Mouse (Mus musculus): ENCODE measurements around the gene Fbxl14.
A peak's percentile ranks its signal among the peaks of the same experiment; 100 is the strongest.

Fbxl14 gene

GRCm38 (mm10) chr6:119499271-119499670 is 19.8 kb downstream of the Fbxl14 start:
- DNase-seq (ENCODE audit: low spot score): no peak

GRCm38 (mm10) chr6:119500086-119500485 is 20.6 kb downstream of the Fbxl14 start:
- DNase-seq (ENCODE audit: low spot score): no peak

- DNase-seq (ENCODE audit: low spot score): no peak
Observed at GRCm38 (mm10) chr6:119502031-119502430, 22.6 kb downstream of the Fbxl14 start.

GRCm38 (mm10) chr6:119504756-119505155 is 25.3 kb downstream of the Fbxl14 start:
- no peak for DNase-seq (ENCODE audit: low spot score)

- DNase-seq (ENCODE audit: low spot score): no peak
Observed at GRCm38 (mm10) chr6:119505525-119506225, 26.2 kb downstream of the Fbxl14 start.

- DNase-seq (ENCODE audit: low spot score): no peak
Observed at GRCm38 (mm10) chr6:119508221-119508620, 28.8 kb downstream of the Fbxl14 start.

GRCm38 (mm10) chr6:119508634-119509375 is 29.3 kb downstream of the Fbxl14 start:
- no peak for DNase-seq (ENCODE audit: low spot score)

GRCm38 (mm10) chr6:119509437-119510037 is 30.1 kb downstream of the Fbxl14 start:
- no peak for DNase-seq (ENCODE audit: low spot score)

- DNase-seq (ENCODE audit: low spot score): no peak
Observed at GRCm38 (mm10) chr6:119512701-119513100, 33.2 kb downstream of the Fbxl14 start.

GRCm38 (mm10) chr6:119513452-119513851 is 34.0 kb downstream of the Fbxl14 start:
- no peak for DNase-seq (ENCODE audit: low spot score)

GRCm38 (mm10) chr6:119514085-119514484 is 34.6 kb downstream of the Fbxl14 start:
- DNase-seq (ENCODE audit: low spot score): no peak

GRCm38 (mm10) chr6:119520731-119521130 is 41.3 kb downstream of the Fbxl14 start:
- no peak for DNase-seq (ENCODE audit: low spot score)

GRCm38 (mm10) chr6:119521482-119521900 is 42.0 kb downstream of the Fbxl14 start:
- DNase-seq (ENCODE audit: low spot score): peak; percentile 26

- DNase-seq (ENCODE audit: low spot score): no peak
Observed at GRCm38 (mm10) chr6:119521931-119522391, 42.5 kb downstream of the Fbxl14 start.

- DNase-seq (ENCODE audit: low spot score): no peak
Observed at GRCm38 (mm10) chr6:119526498-119526897, 47.0 kb downstream of the Fbxl14 start.

- no peak for DNase-seq (ENCODE audit: low spot score)
Observed at GRCm38 (mm10) chr6:119529659-119530058, 50.2 kb downstream of the Fbxl14 start.
